Mouse (Mus musculus): ENCODE results near the gene Cyb561. TPM values are rescaled to one million over a fixed set of nuclear protein-coding genes. Genes with fewer than 3 reads are reported as not detected.

Gene Cyb561
- total RNA-seq, 4 experiments from 2014 or later, result 48.1 to 63.3 (median 58.7) TPM

DNA sequence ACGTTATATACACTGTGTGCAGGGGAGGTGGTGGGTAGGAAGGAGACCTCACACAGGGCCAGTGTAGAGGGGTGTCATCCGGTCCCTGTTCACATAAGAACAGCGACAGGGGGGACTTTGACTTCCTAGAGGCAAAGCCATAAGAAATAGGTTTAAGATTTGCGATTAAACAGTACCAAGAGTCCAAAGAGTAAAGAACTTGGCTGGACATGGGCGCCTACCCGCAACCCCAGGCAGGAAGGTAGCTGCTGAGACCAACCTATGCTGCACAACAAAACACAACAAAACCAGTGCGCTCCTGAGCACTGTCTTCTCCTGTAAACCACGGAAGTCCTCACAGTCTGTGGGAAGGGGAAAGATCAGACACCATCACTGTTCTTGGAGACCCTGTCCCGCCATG is 1.0 kb downstream of the Cyb561 start:
- DNase-seq (ENCODE audit: low spot score in 2 of 2), result no peak

DNA sequence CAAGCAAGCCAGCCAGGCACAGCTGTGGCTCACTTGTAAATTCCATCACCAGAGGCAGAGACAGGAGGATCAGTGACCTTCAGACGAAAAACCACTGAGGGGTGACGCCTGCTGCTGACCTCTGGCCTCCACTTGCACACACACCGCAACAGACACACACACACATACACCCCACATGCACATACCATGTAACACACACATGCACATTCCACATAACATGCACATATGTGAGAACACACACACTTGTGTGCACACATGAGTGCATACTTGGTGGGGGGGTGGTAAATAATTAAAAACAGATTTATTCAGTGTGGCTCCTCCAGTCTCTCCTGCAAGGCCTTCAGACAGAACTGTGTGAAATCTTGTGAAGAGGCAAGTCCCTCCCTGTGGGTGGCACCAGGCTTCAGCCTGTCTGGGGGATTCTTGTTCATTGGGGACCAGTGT is 1.5 kb downstream of the Cyb561 start:
- no peak for DNase-seq (ENCODE audit: low spot score in 2 of 2)

DNA sequence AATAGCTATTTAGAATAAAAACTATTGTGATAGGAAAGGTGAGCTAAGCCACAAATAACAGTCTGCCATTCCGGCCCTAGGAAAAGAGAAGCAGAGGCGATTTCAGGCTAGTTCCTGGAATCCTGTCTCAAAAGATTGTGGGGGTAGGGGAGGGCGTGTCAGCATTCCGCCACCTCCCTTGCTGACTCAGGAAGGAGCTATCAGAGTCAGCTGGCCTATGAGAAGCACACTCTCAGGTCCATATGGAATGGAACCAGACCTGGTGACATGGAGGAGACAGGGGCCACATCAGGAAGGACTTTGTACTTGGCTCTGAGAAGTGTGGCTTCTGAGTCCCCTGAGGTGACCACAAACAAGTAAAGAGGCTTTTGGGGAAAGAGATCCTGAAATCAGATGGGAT is 2.6 kb downstream of the Cyb561 start:
- DNase-seq (ENCODE audit: low spot score in 2 of 2), result no peak

DNA sequence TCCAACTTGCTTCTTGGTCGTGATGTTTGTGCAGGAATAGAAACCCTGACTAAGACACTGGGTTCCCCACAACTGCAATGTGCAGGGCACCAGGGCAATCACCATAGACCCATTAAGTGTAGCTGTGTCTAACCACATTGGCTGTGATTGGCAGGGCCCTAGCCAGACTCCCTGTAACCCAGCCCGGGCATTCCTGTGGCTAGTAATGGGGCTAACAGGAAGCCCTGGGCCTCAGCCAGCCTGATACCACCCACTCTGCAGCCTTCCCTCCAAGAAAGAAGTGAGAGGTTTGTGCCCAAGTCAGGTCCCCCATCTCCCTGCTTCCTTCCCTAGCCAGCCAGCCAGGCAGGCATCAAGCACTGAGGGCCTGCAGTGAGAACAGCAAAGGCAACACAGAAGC is 4.9 kb downstream of the Cyb561 start:
- DNase-seq (ENCODE audit: low spot score in 2 of 2), result no peak

DNA sequence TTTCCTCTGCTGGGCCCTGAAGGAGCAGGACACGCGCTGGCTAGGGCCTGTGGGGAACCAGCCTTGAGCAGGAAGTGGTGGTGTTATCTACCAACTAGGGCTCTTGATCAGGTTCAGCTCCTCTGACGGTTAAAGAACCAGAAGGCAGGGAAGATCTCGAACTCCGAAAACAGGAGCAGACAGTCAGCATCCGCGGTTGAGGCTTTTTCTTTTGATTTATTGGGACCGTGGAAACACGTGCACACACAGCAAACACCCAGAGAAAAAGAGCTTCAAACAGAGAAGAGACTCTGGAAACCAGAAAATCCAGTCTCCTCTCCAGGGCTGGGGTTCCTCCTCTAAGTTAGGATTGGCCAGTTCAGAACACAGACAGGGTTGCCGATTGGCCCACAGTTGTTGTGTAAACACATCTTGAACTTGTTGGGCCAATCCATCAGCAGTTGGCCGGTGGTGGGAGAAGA is 6.4 kb downstream of the Cyb561 start:
- DNase-seq (ENCODE audit: low spot score in 2 of 2), result no peak

DNA sequence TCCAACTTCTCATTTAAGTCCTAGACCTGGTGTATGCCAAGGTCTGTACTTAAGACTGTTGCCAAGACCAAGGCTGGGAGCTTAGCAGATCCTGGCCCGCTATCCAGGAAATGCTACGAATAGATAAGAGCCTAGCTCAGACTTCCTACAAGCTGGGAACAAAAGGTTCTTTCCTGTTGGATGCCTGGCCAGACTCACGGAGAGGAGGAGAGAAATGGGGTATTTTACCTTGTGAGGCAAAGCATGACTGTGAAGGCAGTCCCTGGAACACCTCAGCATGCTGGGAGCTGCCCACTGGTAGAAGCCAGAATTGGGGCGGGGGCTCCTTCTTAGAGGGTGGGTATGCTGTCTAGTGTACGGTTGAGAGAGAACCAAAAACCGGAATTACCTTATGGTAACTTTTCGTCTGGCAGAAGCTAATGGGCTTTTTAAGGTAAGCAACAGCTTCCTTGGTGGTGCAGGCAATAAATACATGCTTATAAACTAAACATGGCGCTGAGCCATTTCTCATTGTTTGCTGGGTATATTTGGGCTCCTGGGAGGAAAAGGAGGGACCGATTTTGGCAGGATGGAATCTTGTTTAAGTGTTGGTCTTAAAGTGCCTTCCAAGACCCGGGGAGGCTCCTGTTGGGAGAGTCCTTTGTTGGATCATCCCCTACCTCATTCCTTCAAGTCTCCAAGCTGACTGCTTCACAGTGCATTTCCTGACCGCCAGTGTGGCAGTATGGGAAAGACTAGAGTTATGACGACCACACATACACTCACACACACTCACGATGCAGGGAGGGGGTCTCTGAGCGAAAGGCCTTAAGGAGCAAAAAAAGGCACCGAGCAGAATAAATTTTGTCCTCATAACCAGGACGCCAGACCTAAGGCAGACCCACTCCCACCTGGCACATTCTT is 8.1 kb downstream of the Cyb561 start:
- DNase-seq (ENCODE audit: low spot score in 2 of 2), result no peak

DNA sequence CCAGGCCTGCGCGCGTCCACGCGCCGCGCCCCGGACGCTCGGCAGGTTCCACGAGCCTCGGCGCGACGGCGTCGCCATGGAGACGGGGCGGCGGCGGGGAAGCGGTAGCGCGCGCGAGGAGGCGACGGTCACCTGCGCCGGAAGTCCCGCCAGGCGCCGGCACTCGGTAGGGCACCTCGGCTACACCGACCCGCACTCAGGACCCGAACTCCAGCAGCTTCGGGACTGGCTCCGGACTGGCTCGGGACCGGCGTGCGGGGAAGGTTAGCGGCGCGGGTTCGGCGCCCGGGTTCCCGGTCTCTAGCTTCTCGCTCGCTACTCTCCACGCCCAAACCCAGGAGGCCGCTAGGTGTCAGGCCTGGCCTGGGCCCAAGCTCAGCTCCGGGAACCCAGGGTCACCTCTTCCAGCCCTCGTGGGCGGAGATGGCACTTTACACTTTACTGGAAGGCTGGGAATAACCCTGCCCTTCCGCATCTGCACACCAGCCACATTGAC is 9.0 kb downstream of the Cyb561 start:
- DNase-seq (ENCODE audit: low spot score in 2 of 2), result peak in 1 of 2 experiments; percentile 54

DNA sequence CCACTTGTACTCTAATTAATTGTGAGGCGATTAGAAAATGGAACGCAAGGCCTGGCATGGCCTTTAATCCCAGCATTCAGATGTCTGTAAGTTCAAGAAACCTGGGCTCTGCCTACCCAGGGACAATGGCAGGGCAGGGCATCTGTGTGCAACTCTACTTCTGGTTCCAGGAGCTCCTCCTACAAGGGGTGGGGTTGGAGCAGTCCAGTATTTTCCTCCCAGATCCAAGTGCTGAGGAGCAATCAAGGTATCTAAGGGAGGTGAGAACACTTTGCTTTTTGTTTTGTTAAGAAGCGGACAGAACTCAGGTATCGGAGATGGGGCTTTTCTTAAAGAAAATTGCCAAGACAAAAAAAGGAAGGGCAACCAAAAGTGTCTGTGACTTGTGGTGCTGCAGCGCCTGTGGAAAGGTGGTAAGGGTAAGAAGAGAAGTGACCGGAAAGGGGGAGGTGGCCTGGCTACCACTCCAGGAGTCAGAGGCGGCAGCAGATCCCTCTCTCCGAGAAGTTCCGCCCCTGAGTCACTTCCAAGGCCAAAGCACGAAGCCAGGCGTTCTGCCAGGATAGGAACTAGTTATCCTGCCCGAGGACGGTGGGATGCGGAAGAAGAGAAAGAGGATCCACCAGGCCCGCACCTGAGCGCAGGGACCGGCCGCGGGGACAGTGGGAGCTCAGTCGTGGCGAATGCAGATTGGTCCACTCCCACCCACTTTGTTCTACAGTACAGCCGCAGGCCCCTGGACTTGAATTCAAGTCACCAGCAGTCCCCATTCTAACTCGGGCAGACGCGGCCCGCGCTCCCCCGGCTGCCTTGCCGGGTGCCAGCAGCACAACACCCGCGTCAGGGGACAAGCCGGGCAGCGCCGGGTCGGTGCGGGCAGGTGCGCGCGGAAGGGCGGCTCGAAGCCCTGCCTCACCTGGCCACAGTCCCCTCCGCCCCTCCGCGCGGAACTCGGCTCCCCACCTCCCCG is 9.7 kb downstream of the Cyb561 start:
- DNase-seq (ENCODE audit: low spot score in 2 of 2), result no peak

DNA sequence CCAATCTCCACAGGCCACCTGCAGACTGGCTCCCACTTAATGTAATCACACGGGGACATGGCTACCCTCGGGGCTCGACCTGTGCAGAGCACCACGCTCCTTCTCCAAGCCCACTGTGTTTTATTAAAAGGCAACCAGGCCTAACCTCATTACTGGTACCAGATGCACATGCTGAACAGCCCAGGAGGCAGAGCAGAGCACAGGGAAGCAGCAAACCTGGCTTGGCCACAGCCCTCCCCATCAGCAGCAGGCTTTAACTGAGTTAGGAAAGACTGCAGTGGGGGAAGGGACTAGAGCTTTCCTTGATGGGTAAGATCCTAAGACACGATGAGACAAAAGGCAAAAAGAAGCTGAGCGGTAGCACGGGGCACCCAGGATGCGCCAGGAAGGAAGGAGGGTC is 11.2 kb downstream of the Cyb561 start:
- no peak for DNase-seq (ENCODE audit: low spot score in 2 of 2)

DNA sequence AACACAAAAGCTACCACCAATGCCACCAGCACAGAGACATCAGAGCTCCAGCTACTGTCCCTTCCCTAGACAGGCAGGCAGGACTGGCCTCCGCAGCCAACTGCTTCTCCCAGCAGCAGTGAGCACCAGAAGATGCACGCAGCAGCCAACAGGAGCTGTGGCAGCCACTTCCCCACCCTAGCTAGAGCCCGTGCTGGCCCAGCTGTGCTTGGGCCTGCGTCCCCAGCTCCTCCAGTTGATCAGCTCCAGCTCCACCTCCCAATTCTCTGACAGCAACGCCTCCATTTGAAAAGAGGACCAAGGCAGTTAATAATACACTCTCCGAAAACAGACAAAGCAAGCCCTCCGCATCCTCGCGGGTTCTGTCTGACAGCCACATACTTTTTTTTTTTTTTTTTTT is 14.4 kb downstream of the Cyb561 start:
- no peak for DNase-seq (ENCODE audit: low spot score in 2 of 2)

DNA sequence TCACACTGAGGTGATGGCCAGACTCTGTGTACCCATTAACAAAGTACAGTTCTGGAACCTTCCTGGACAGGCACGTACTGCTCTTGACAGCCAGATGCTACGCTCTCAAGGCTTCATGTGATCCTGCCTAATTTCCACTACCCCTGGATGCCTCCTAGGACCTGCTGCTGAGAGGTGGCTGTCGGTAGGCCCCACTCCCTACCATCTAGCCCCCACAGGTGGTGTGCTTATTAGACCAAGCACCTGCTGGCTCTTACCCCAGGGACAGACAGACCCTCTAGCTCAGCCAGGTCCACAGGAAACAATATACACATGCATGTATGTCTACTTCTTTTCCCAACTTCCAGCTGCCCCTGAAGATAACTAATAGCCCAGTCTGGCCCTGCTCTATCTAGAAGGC is 16.2 kb downstream of the Cyb561 start:
- no peak for DNase-seq (ENCODE audit: low spot score in 2 of 2)

DNA sequence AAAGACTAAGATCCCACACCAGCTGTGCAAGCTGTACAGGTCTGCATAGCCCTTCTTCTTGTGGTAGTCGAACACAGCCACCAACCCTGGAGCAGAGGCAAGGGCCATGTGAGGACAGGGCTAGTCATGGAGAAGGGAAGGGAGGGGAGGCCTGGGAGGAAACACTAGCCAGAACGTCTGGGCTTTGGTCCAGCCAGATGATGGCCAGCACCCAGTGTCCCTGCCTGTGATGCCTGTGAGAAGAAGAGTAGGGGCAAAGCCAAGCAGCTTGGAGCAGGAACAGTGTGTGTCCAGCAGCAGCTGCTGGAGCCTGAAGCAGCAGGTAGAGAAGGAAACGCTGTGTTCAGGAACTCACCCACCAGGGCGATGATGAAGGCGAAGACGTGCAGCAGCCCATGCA is 16.9 kb downstream of the Cyb561 start:
- peak in 1 of 2 experiments; percentile 51 for DNase-seq (ENCODE audit: low spot score in 2 of 2)

DNA sequence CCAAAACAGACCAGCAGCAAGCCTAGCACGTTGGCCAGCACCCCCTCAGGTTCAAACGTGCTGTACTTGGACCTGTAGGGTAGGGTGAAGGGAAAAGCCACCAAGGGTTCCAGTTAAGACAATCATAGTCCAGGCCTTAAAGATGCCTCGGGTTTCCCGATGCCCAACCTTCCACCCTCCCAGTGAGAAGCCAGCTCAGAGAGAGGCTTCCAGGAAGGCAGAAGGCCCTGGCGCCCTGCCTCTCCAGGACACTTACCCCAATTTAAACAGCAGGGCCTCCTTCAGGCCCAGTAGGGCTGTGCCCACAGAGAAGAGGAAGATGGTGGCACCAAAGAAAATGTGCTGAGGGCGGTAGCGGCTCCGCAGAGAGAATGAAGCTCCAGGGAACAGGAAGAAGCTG is 17.6 kb downstream of the Cyb561 start:
- no peak for DNase-seq (ENCODE audit: low spot score in 2 of 2)

DNA sequence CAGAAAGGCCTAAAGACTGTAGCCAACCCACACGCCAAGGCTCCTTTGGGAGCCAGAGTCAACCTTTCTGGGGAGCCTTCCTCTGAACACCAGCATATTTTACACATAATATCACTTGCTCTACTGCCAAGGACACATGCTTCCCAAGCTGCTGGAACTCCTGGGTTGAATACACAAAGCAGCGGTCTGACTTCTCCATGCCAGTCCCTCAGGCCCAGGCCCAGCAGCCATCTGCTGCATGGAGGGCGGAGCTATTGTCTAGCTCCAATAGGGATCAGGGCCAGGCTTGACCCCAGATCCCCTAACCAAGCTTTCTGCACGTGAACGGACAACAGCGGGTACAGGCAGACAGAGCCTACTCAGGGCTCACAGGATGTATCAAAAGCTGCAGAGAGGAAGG is 18.3 kb downstream of the Cyb561 start:
- no peak for DNase-seq (ENCODE audit: low spot score in 2 of 2)

DNA sequence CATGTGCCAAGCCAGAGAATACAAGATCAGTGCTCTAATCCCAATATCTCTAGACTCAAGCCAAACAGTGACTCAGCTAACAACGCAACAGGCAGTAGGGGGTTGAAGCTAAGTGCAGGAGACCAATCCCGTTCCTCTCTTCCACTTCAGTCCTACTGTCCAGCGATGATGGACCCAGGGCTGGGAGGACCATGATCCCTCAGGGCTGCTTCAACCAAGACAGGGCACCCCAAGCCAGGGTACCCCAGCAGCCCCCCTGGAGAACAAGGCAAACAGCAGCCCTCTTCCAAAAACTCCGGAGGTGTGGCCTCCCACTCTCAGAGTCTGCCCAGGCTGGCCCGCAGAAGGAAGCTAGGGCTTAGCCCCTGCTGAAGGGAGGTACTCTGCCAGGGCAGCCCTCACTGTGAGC is 18.8 kb downstream of the Cyb561 start:
- DNase-seq (ENCODE audit: low spot score in 2 of 2), result no peak

DNA sequence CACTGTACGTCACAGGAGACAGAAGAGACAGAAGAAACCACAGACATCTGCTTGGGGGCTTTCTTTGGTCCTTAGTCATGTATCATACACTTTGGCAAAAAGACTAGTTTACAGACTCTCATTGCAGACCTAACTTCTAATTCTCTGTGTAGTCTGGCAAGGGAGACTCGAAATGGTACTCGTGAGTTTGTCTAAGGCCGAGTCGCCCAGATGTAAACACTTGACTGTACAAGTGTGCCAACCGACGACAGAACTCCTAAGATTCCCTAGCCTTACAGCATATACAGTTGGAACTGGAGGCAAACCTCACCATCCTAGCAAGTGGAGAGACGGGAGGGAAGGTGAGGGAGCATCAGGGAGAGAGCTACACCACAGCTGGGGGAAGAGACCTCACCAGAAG is 19.4 kb downstream of the Cyb561 start:
- no peak for DNase-seq (ENCODE audit: low spot score in 2 of 2)

DNA sequence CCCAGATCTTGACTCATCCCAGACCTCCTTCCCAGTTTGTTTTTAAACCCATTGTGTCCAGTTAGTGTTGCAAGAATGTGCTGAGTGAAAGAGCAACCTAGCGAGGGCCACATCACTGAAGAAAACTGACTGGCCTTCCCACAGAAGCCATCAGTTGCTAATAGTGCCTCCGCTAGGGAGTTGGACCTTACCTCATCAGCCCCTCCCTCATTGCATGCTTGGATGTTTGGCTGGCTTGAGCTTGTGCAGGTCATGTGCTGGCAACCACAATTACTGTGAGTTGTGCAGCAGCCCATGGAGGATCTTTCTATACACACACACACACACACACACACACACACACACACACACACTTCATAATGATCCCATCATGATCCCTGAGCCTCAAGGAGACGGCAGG is 21.8 kb downstream of the Cyb561 start:
- no peak for DNase-seq (ENCODE audit: low spot score in 2 of 2)

DNA sequence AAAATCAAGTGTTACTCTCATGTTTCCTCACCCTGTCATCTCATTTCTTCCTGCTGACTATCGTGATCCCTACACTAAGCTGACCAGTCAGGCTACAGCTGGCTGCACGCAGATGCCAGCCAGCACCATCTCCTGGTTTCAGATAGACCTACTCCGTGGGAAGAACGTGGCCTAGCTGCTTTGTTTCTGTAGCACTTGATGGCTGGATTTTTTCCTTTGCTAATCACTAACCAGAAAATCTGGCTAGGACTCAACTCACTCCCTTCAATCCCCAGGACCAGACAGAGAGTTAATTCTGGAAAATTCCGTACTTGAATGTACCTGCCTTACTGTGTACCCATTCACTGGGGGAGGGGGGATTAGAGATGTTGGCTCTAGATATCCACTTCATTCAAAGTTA is 25.0 kb downstream of the Cyb561 start:
- no peak for DNase-seq (ENCODE audit: low spot score in 2 of 2)

DNA sequence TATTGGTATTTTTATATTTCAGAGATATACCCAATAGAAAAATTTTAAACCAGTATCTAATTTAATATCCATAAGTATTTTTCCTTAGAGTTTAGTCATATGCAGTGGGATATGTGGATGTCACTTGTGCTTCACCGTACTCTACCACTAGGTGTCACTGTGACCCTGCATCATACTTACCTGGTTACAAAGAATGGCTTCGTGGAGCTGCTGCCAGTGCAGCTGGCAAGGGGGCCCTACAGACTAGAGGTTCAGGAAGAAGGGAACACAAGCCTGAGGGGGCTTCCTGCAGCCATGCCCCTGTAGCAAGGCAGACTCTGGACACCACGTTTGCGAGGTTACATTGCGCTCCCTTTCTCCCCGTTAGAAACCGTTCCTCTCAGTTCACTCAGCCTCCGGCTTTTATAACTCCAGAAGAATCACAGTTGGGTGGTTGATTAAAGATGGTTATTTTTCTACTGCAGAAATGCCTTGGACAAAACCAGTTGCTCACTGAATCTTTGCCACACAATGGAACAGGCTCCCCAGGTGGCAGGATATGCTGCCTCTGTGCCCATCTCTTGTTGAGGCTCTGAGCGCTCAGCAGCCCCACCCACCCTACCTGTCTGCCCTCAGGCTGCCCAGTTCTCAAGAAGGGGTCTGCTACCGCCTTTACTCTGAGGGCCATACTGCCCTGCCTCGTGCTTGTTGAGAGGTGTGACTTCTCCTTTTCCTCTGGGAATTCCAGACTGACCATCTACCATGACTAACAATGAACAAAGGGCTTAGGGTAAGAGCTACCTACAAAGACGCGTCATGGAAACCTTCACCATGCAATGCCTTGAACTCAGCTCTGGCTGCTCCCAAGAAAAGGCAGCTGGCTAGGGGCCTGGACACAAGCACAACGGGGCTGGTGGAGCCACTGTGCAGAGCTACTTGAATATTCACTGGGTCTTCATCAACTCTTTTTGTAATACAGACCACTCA is 25.8 kb downstream of the Cyb561 start:
- DNase-seq (ENCODE audit: low spot score in 2 of 2), result peak in 1 of 2 experiments; percentile 84

DNA sequence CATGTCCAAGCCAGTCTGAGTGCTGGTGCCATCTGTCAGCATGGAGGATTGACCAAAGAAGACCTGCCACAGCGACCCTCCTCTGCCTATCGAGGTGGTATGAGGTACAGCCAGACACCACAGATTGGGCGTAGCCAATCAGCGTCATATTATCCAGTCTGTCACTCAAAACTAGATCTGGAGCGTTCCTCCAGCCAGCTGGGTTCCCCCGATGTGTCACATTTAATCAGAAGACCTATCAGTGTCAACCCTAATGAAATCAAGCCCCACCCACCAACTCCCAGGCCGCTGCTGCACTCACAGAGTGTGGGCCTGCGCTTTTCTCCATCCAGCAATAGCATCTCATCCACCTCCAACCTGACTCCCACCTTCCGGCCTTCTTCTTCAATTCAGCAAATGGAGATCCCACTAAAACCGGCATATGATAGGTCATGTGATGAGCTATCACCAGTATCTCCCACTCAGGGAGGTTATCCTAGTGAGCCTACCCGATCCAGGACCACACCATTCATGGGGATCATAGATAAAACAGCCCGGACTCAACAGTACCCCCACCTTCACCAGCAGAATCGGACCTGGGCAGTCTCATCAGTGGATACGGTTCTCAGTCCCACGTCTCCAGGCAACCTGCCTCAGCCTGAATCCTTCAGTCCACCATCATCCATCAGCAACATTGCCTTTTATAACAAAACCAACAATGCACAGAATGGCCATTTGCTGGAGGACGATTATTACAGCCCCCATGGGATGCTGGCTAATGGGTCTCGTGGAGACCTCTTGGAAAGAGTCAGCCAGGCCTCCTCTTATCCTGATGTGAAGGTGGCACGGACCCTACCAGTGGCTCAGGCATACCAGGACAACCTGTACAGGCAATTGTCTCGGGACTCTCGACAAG is 30.1 kb downstream of the Cyb561 start:
- no peak for DNase-seq (ENCODE audit: low spot score in 2 of 2)

Data from layer of hippocampus, adult 8-10 months (tissue).